Mouse (Mus musculus): Measurements from ENCODE around the gene Pik3ip1. TPM values are rescaled to one million over a fixed set of nuclear protein-coding genes. Genes with fewer than 3 reads are reported as not detected.
A peak's percentile ranks its signal among the peaks of the same experiment; 100 is the strongest.

Gene Pik3ip1
- polyA plus RNA-seq, 1 experiment from 2014 or later = 14.8 TPM

- no peaks in the 10 kb centered on the region for H3K9me3 ChIP-seq (replicated peaks; ENCODE audit: low read length)
- H3K27me3 ChIP-seq (ENCODE audit: insufficient read depth, low read length) = no peaks in the 10 kb centered on the region
- peaks cover 40% of the 10 kb centered on the region for H3K36me3 ChIP-seq (ENCODE audit: insufficient read depth, low read length)
- DNase-seq (ENCODE audit: low spot score) = no peak
- H3K9ac ChIP-seq (ENCODE audit: low read depth, low read length) = no peak overlapping the region
- TF ChIP-seq CTCF (IDR thresholded peaks at IDR 0.05; ENCODE audit: low read depth) = no peak
- peaks cover 18% of the 10 kb centered on the region for H3K4me1 ChIP-seq (replicated peaks; ENCODE audit: insufficient read depth, low read length)
- ATAC-seq (replicated peaks; ENCODE audit: low FRiP score, low read depth) = no peak
- H3K4me3 ChIP-seq (replicated peaks; ENCODE audit: low read depth, low read length) = no peak overlapping the region
- WGBS = 80% methylated on average over 4 of the region's 4 CpGs
- no peak overlapping the region for H3K4me2 ChIP-seq (ENCODE audit: low read length)
- peak overlapping the region; percentile 54; the same call in 1 of the 2 replicates for H3K27ac ChIP-seq
Measured at GRCm38 (mm10) chr11:3349343-3349695, 19.1 kb downstream of the Pik3ip1 start.

- TF ChIP-seq CTCF (IDR thresholded peaks at IDR 0.05; ENCODE audit: low read depth) = no peak
- H3K9ac ChIP-seq (ENCODE audit: low read depth, low read length) = no peak overlapping the region
- peaks cover 39% of the 10 kb centered on the region for H3K36me3 ChIP-seq (ENCODE audit: insufficient read depth, low read length)
- peaks cover 18% of the 10 kb centered on the region for H3K4me1 ChIP-seq (replicated peaks; ENCODE audit: insufficient read depth, low read length)
- no peak overlapping the region for H3K4me2 ChIP-seq (ENCODE audit: low read length)
- H3K4me3 ChIP-seq (replicated peaks; ENCODE audit: low read depth, low read length) = no peak overlapping the region
- no peak overlapping the region for H3K27ac ChIP-seq
- no peaks in the 10 kb centered on the region for H3K27me3 ChIP-seq (ENCODE audit: insufficient read depth, low read length)
- DNase-seq (ENCODE audit: low spot score) = no peak
- ATAC-seq (replicated peaks; ENCODE audit: low FRiP score, low read depth) = no peak
- no peaks in the 10 kb centered on the region for H3K9me3 ChIP-seq (replicated peaks; ENCODE audit: low read length)
- WGBS = 90% methylated on average over 9 of the region's 9 CpGs
Measured at GRCm38 (mm10) chr11:3352131-3352530, 21.9 kb downstream of the Pik3ip1 start.

GRCm38 (mm10) chr11:3352990-3353585, 22.9 kb downstream of the Pik3ip1 start:
- ATAC-seq (replicated peaks; ENCODE audit: low FRiP score, low read depth) (no peak), DNase-seq (ENCODE audit: low spot score) (peak; percentile 41)

GRCm38 (mm10) chr11:3362854-3363253, 32.7 kb downstream of the Pik3ip1 start:
- no peak overlapping the region for H3K4me3 ChIP-seq (replicated peaks; ENCODE audit: low read depth, low read length)
- H3K9ac ChIP-seq (ENCODE audit: low read depth, low read length) = no peak overlapping the region
- H3K4me2 ChIP-seq (ENCODE audit: low read length) = no peak overlapping the region
- ATAC-seq (replicated peaks; ENCODE audit: low FRiP score, low read depth) (no peak), DNase-seq (ENCODE audit: low spot score) (no peak)
- no peaks in the 10 kb centered on the region for H3K9me3 ChIP-seq (replicated peaks; ENCODE audit: low read length)
- no peaks in the 10 kb centered on the region for H3K4me1 ChIP-seq (replicated peaks; ENCODE audit: insufficient read depth, low read length)
- no peaks in the 10 kb centered on the region for H3K27me3 ChIP-seq (ENCODE audit: insufficient read depth, low read length)
- TF ChIP-seq CTCF (IDR thresholded peaks at IDR 0.05; ENCODE audit: low read depth) = no peak
- no peak overlapping the region for H3K27ac ChIP-seq
- peaks cover 9% of the 10 kb centered on the region; the same call in 1 of the 2 replicates for H3K36me3 ChIP-seq (ENCODE audit: insufficient read depth, low read length)
- WGBS = 72% methylated on average over 3 of the region's 3 CpGs

More at GRCm38 (mm10) chr11:3352990-3353585, 22.9 kb downstream of the Pik3ip1 start:
- 48% methylated on average over 18 of the region's 18 CpGs for WGBS
- Histone ChIP-seq H3K27me3 (ENCODE audit: insufficient read depth, low read length) (no peaks in the 10 kb centered on the region), H3K27ac (no peak overlapping the region), H3K36me3 (ENCODE audit: insufficient read depth, low read length) (peaks cover 46% of the 10 kb centered on the region), H3K4me2 (ENCODE audit: low read length) (no peak overlapping the region), H3K9ac (ENCODE audit: low read depth, low read length) (no peak overlapping the region), H3K4me1 (replicated peaks; ENCODE audit: insufficient read depth, low read length) (peaks cover 12% of the 10 kb centered on the region), H3K4me3 (replicated peaks; ENCODE audit: low read depth, low read length) (no peak overlapping the region), H3K9me3 (replicated peaks; ENCODE audit: low read length) (no peaks in the 10 kb centered on the region)
- peak; percentile 49 for TF ChIP-seq CTCF (IDR thresholded peaks at IDR 0.05; ENCODE audit: low read depth)

- Histone ChIP-seq H3K4me2 (ENCODE audit: low read length) (no peak overlapping the region), H3K9me3 (replicated peaks; ENCODE audit: low read length) (no peaks in the 10 kb centered on the region), H3K4me3 (replicated peaks; ENCODE audit: low read depth, low read length) (no peak overlapping the region), H3K9ac (ENCODE audit: low read depth, low read length) (no peak overlapping the region), H3K4me1 (replicated peaks; ENCODE audit: insufficient read depth, low read length) (peaks cover 9% of the 10 kb centered on the region; the same call in 1 of the 2 replicates), H3K27me3 (ENCODE audit: insufficient read depth, low read length) (no peaks in the 10 kb centered on the region), H3K27ac (no peak overlapping the region), H3K36me3 (ENCODE audit: insufficient read depth, low read length) (no peaks in the 10 kb centered on the region)
- WGBS = 79% methylated on average over 7 of the region's 7 CpGs
- TF ChIP-seq CTCF (IDR thresholded peaks at IDR 0.05; ENCODE audit: low read depth) = no peak
- DNase-seq (ENCODE audit: low spot score) (no peak), ATAC-seq (replicated peaks; ENCODE audit: low FRiP score, low read depth) (no peak)
Measured at GRCm38 (mm10) chr11:3366411-3366810, 36.2 kb downstream of the Pik3ip1 start.

GRCm38 (mm10) chr11:3368983-3369382, 38.8 kb downstream of the Pik3ip1 start:
- Histone ChIP-seq H3K9me3 (replicated peaks; ENCODE audit: low read length) (no peaks in the 10 kb centered on the region), H3K27me3 (ENCODE audit: insufficient read depth, low read length) (no peaks in the 10 kb centered on the region), H3K27ac (no peak overlapping the region), H3K36me3 (ENCODE audit: insufficient read depth, low read length) (no peaks in the 10 kb centered on the region), H3K4me3 (replicated peaks; ENCODE audit: low read depth, low read length) (no peak overlapping the region), H3K9ac (ENCODE audit: low read depth, low read length) (no peak overlapping the region), H3K4me2 (ENCODE audit: low read length) (no peak overlapping the region), H3K4me1 (replicated peaks; ENCODE audit: insufficient read depth, low read length) (peaks cover 19% of the 10 kb centered on the region)
- 41% methylated on average over 7 of the region's 7 CpGs for WGBS
- no peak for TF ChIP-seq CTCF (IDR thresholded peaks at IDR 0.05; ENCODE audit: low read depth)
- DNase-seq (ENCODE audit: low spot score) = no peak
- peak; percentile 50 for ATAC-seq (replicated peaks; ENCODE audit: low FRiP score, low read depth)

- no peaks in the 10 kb centered on the region for H3K9me3 ChIP-seq (replicated peaks; ENCODE audit: low read length)
- peaks cover 20% of the 10 kb centered on the region for H3K4me1 ChIP-seq (replicated peaks; ENCODE audit: insufficient read depth, low read length)
- H3K36me3 ChIP-seq (ENCODE audit: insufficient read depth, low read length) = no peaks in the 10 kb centered on the region
- no peak for DNase-seq (ENCODE audit: low spot score)
- no peak overlapping the region for H3K9ac ChIP-seq (ENCODE audit: low read depth, low read length)
- no peak for TF ChIP-seq CTCF (IDR thresholded peaks at IDR 0.05; ENCODE audit: low read depth)
- 75% methylated on average over 5 of the region's 5 CpGs for WGBS
- no peaks in the 10 kb centered on the region for H3K27me3 ChIP-seq (ENCODE audit: insufficient read depth, low read length)
- no peak for ATAC-seq (replicated peaks; ENCODE audit: low FRiP score, low read depth)
- no peak overlapping the region for H3K27ac ChIP-seq
- no peak overlapping the region for H3K4me2 ChIP-seq (ENCODE audit: low read length)
- no peak overlapping the region for H3K4me3 ChIP-seq (replicated peaks; ENCODE audit: low read depth, low read length)
Measured at GRCm38 (mm10) chr11:3369449-3369848, 39.2 kb downstream of the Pik3ip1 start.
